Mouse (Mus musculus) lung, embryonic 14.5 days (tissue): ENCODE measurements around the gene Arid5b. TPM values are rescaled to one million over a fixed set of nuclear protein-coding genes. Genes with fewer than 3 reads are reported as not detected.

Experiments
- ATAC-seq: fragments of 200-750 bp; cut with Nextera tagmentation; 2 replicates; pipeline ENCODE4 v1.8.0; 2017; ENCODE audit warnings: mild to moderate bottlenecking, moderate TSS enrichment, moderate library complexity; ENCODE audit not compliant: insufficient read depth
- DNase-seq: peaks from one replicate; pipeline ENCODE4 v3.0.0-alpha.2; 2015
- H3K27ac ChIP-seq: fragments of 300-500 bp; sonication (generic); 2 replicates; pipeline ENCODE4 v1.5.1; 2014; ENCODE audit warnings: low read depth, mild to moderate bottlenecking, moderate library complexity
- H3K27me3 ChIP-seq: fragments of 300-500 bp; sonication (generic); 2 replicates; pipeline ENCODE4 v1.6.1; 2014; ENCODE audit warnings: low read length, control low read depth; ENCODE audit not compliant: insufficient read depth
- H3K36me3 ChIP-seq: fragments of 300-500 bp; sonication (generic); 2 replicates; pipeline ENCODE4 v1.6.1; 2014; ENCODE audit warnings: control low read depth; ENCODE audit not compliant: insufficient read depth
- H3K4me1 ChIP-seq: fragments of 300-500 bp; sonication (generic); 2 replicates; pipeline ENCODE4 v1.6.1; 2014; ENCODE audit warnings: antibody characterized with exemption, control low read depth; ENCODE audit not compliant: insufficient read depth
- H3K4me2 ChIP-seq: fragments of 300-500 bp; sonication (generic); 2 replicates; pipeline ENCODE4 v1.6.1; 2014; ENCODE audit warnings: mild to moderate bottlenecking
- H3K4me3 ChIP-seq: fragments of 300-500 bp; sonication (generic); 2 replicates; pipeline ENCODE4 v1.5.1; 2014; ENCODE audit warnings: low read depth, low read length
- H3K9ac ChIP-seq: fragments of 300-500 bp; sonication (generic); 2 replicates; pipeline ENCODE4 v1.6.1; 2014
- H3K9me3 ChIP-seq: fragments of 300-500 bp; sonication (generic); 2 replicates; pipeline ENCODE4 v1.6.1; 2016; ENCODE audit warnings: low read depth, low read length, control low read depth
- CTCF ChIP-seq: IDR thresholded peaks from 2 replicates; pipeline ENCODE4 v1.5.1; 2016; ENCODE audit warnings: antibody characterized with exemption, low read depth
- WGBS: fragments of 180-500 bp; shearing (Covaris S2); extraction: QIAGEN DNeasy Blood & Tissue Kit; methylation state at CpG from one replicate; pipeline ENCODE4 v1.1.7; 2014; 5-methylcytosine and 5-hydroxymethylcytosine counted together
- polyA plus RNA-seq: library from polyadenylated mRNA; unstranded; fragments of >200 nt; fragmentation: Nextera tagmentation; extraction: Ambion mirVana; gene quantifications from 2 replicates; pipeline ENCODE4 v1.2.1, GENCODE M21; 2014

Arid5b gene
- polyA plus RNA-seq, 1 experiment from 2014 or later = 41.2 TPM

DNA sequence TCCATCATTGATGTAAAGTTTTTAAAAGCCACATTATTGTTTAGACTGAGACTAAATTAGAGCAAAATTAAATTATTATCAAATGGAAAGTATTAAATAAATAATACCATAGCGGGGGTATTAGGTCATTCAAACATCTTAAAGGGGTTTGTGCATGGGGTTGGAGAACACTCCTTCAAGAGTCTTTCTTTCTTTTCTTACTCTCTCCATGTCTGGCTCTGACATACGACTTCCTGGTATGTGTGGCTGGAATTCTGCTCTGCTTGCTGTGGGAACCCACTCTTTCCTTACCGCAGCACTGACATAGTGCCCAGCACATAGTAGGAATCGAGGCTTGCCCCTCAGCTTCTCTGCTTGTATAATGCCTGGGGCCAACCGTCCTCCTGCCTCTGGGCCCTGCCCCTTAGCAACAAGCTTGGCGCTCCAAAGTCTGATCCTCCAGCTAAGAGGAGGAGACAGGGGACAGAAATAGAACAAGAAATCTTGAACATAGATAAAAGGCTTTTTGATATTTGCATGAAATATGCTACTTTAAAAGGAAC, 40.0 kb upstream of the Arid5b start:
- peak; percentile 44 for DNase-seq
- Histone ChIP-seq H3K4me1 (peaks cover 16% of the 10 kb centered on the region), H3K36me3 (no peaks in the 10 kb centered on the region), H3K9ac (no peak overlapping the region), H3K4me2 (no peak overlapping the region), H3K4me3 (no peak overlapping the region), H3K9me3 (no peaks in the 10 kb centered on the region), H3K27ac (peak overlapping the region; percentile 82), H3K27me3 (no peaks in the 10 kb centered on the region)
- WGBS = 26% methylated on average over 6 of the region's 6 CpGs
- ATAC-seq = peak; percentile 61; the same call in 1 of the 2 replicates
- TF ChIP-seq CTCF = no peak

- Histone ChIP-seq H3K4me1 (no peaks in the 10 kb centered on the region), H3K4me2 (no peak overlapping the region), H3K36me3 (no peaks in the 10 kb centered on the region), H3K9ac (no peak overlapping the region), H3K27me3 (no peaks in the 10 kb centered on the region), H3K27ac (no peak overlapping the region), H3K9me3 (peaks cover 3% of the 10 kb centered on the region; the same call in 1 of the 2 replicates), H3K4me3 (no peak overlapping the region)
- DNase-seq (no peak), ATAC-seq (no peak)
- WGBS = 72% methylated on average over 8 of the region's 8 CpGs
- no peak for TF ChIP-seq CTCF
These were observed 34.2 kb upstream of the Arid5b start for GRCm38 (mm10) chr10:68312734-68313133.

DNA sequence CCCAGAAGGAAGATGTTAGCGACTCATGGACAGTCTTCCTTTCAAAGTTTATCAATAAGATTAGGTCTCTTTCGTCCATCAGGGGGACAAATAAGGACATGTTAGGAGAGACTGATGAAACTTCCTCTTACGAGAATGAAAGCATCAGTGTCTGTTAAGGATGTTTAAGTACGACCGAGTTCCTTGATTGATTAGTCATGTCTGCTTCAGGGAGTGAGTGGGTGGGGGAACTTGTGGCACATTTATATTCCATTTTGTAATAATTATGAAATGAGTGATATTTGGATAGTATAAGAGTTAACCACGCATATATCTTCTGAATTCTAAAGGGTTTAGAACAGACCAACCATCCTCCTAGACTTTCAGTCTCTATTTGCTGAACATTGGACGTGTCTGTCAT, 22.5 kb upstream of the Arid5b start:
- ATAC-seq = no peak
- H3K27me3 ChIP-seq = no peaks in the 10 kb centered on the region
- WGBS = 67% methylated on average over 7 of the region's 7 CpGs
- no peak overlapping the region for H3K4me2 ChIP-seq
- no peaks in the 10 kb centered on the region for H3K4me1 ChIP-seq
- TF ChIP-seq CTCF = no peak
- no peak overlapping the region for H3K9ac ChIP-seq
- H3K27ac ChIP-seq = no peak overlapping the region
- DNase-seq = no peak
- H3K36me3 ChIP-seq = no peaks in the 10 kb centered on the region
- no peak overlapping the region for H3K4me3 ChIP-seq
- H3K9me3 ChIP-seq = no peaks in the 10 kb centered on the region; the same call in 1 of the 2 replicates

- Histone ChIP-seq H3K4me2 (no peak overlapping the region), H3K36me3 (no peaks in the 10 kb centered on the region), H3K27me3 (no peaks in the 10 kb centered on the region), H3K4me1 (no peaks in the 10 kb centered on the region), H3K9me3 (peaks cover 5% of the 10 kb centered on the region; the same call in 1 of the 2 replicates), H3K27ac (no peak overlapping the region), H3K4me3 (no peak overlapping the region), H3K9ac (no peak overlapping the region)
- TF ChIP-seq CTCF = no peak
- DNase-seq (no peak), ATAC-seq (no peak)
- 65% methylated on average over 4 of the region's 4 CpGs for WGBS
These were observed 10.9 kb upstream of the Arid5b start for GRCm38 (mm10) chr10:68289465-68289864.

DNA sequence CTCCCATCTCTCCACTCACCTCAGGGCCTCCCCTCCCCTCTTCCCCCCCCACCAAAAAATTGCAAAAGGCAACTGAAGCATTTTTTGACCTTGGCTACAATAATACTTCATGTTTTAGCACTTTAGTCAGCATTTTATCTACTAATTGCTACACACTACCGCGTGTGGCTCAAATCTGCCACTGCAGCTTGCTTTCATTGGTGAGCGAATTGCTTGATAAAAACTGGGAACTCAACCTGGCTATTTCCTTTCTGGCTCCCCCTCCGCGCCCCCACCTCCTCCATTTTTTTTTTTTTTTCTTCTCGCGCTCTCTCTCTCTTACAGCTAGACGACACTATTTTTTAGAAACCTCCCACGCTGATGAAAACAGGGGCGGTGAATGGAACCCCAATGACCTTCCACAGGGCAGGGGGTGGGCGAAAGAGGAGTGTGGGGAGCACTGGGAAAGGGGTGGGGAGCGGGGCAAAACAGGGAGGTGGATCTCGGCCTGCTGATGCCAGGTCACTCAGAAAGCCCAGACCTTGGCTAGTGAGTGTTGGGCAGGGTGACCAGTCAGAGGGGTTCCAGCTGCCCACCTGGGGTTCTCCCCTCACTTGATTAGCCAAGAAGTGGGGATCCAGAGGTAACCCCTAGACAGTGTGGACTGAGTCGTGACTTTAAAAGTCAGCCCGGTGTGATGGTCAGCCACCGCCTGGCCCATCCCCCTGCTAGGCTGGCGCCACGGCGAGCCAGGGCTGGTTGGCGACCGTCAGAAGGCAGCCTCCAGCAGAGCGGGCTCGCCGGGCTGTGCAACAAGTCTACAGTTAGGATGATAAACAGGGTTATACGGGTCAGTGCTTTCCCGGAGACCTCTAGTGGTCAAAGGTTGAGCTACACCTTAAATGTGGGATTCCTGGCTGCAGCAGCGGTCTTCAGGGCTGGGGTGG, 4.2 kb upstream of the Arid5b start:
- peak overlapping the region; percentile 60 for H3K9ac ChIP-seq
- WGBS = 1% methylated on average over 27 of the region's 27 CpGs
- peak; percentile 93 for DNase-seq

GRCm38 (mm10) chr10:68281775-68282106, 3.2 kb upstream of the Arid5b start:
- no peak overlapping the region for H3K9ac ChIP-seq
- H3K27me3 ChIP-seq = no peaks in the 10 kb centered on the region
- H3K4me2 ChIP-seq = no peak overlapping the region
- no peak for ATAC-seq
- DNase-seq = peak; percentile 32
- no peak overlapping the region; the same call in 1 of the 2 replicates for H3K27ac ChIP-seq
- H3K4me1 ChIP-seq = 0 out of 2 replicates have a peak, but pooled peaks cover 4% of the 10 kb centered on the region
- TF ChIP-seq CTCF = no peak
- H3K9me3 ChIP-seq = no peaks in the 10 kb centered on the region
- WGBS = 18% methylated on average over 3 of the region's 3 CpGs
- no peaks in the 10 kb centered on the region for H3K36me3 ChIP-seq
- H3K4me3 ChIP-seq = no peak overlapping the region

More for the DNA sequence above, 4.2 kb upstream of the Arid5b start:
- peak overlapping the region; percentile 77 for H3K27ac ChIP-seq
- 0 out of 2 replicates have a peak, but pooled peaks cover 4% of the 10 kb centered on the region for H3K4me1 ChIP-seq
- ATAC-seq = peak; percentile 86
- peak overlapping the region; percentile 98 for H3K4me2 ChIP-seq
- H3K27me3 ChIP-seq = no peaks in the 10 kb centered on the region
- peak overlapping the region; percentile 45 for H3K4me3 ChIP-seq
- no peaks in the 10 kb centered on the region for H3K9me3 ChIP-seq
- TF ChIP-seq CTCF = peak; percentile 89
- H3K36me3 ChIP-seq = no peaks in the 10 kb centered on the region
